Mouse (Mus musculus): ENCODE measurements around the gene Zfp362.

DNA sequence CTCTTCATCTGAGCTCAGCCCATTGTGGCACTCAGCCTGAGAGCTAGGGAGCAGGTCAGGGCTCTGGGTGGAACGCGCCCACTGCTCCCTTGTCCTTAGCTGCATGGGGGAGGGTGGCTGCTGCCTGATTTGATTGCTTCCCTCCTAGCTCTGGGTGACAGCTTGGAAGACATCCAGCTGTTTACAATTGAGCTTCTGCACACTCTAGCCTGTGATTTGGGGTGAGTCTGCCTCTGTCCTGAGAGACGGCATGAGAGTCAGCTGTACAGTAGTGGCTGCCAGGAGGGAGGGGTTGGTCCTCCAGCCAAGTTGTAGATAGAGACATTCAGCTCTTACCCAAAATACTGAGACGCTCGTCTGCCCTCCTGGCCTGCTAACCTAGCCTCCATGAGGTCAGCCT lies 71.6 kb downstream of the Zfp362 start:
- no peak for TF ChIP-seq CTCF (IDR thresholded peaks at IDR 0.05)
- no peak for TF ChIP-seq POLR2A (IDR thresholded peaks at IDR 0.05; ENCODE audit: insufficient read depth, low read depth, low read length)
